Mouse (Mus musculus) layer of hippocampus, adult 2 months (tissue): ENCODE results near the gene Rab5b. TPM values are rescaled to one million over a fixed set of nuclear protein-coding genes. Genes with fewer than 3 reads are reported as not detected.
A peak's percentile ranks its signal among the peaks of the same experiment; 100 is the strongest.
"Not testable (repeated sequence)": the region's sequence is repeated elsewhere in the genome, so short reads cannot be mapped to it uniquely, and the experiment has no call there.

Experiments used
- DNase-seq, 2 experiments: peaks; one replicate each; pipeline ENCODE4 v3.0.0; 2022; ENCODE audit warnings: low spot score in 2 of 2
- H3K27ac ChIP-seq: fragments of 200-600 bp; 2 replicates; pipeline ENCODE4 v1.8.1; 2022
- H3K4me3 ChIP-seq: fragments of 200-600 bp; 2 replicates; pipeline ENCODE4 v1.8.1; 2022; ENCODE audit warnings: mild to moderate bottlenecking
- CTCF ChIP-seq: fragments of 200-600 bp; conservative IDR thresholded peaks from 2 replicates; pipeline ENCODE4 v1.8.1; 2022; ENCODE audit warnings: antibody characterized with exemption, mild to moderate bottlenecking, moderate library complexity
- total RNA-seq, 2 experiments: library from RNA; stranded (reverse); gene quantifications; 2 replicates each; pipeline ENCODE4 v1.2.3; 2021

Rab5b gene
- total RNA-seq, 2 experiments from 2014 or later, result 126 to 134 TPM

DNA sequence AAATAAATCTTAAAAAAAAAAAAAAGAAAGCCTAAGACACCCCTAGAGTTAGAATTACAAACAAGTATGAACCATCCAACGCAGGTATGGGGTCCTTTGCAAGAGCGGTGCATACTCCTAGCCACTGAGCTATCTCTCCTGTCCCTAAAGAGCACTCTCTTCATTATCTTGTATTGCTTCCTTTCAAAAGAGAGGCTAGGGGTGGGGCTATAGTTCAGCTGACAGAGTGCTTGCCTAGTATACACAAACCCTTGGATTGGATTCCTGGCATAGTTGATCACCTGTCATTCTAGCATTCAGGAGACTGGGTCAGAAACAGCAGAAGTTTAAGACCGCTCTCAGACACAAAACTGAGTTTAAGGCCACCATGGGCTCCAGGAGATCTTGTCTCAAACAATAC is 40.8 kb downstream of the Rab5b start:
- Histone ChIP-seq H3K4me3 (no peak overlapping the region), H3K27ac (no peak overlapping the region)
- TF ChIP-seq CTCF, result no peak
- DNase-seq, result no peak

DNA sequence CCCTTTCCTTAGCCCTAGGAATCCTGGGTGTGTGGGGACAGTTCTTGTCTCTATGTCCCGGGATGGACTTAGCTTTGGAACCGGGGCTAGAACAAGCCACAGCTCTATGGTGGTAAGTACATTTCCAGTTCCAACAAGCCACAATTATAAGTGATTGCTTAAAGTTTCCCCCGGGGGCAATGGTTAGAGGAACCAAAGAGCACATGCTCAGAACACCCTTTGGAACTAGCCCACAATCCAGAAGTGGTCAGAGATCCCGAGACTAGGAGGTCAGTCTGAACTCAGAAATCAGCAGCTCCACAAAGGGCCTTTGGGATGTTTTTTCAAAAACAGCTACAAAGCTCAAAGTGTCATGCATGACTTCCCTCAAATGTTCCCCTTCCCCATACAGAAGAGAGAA is 42.2 kb downstream of the Rab5b start:
- no peak overlapping the region for H3K27ac ChIP-seq
- TF ChIP-seq CTCF, result no peak
- DNase-seq, result no peak
- no peak overlapping the region for H3K4me3 ChIP-seq

DNA sequence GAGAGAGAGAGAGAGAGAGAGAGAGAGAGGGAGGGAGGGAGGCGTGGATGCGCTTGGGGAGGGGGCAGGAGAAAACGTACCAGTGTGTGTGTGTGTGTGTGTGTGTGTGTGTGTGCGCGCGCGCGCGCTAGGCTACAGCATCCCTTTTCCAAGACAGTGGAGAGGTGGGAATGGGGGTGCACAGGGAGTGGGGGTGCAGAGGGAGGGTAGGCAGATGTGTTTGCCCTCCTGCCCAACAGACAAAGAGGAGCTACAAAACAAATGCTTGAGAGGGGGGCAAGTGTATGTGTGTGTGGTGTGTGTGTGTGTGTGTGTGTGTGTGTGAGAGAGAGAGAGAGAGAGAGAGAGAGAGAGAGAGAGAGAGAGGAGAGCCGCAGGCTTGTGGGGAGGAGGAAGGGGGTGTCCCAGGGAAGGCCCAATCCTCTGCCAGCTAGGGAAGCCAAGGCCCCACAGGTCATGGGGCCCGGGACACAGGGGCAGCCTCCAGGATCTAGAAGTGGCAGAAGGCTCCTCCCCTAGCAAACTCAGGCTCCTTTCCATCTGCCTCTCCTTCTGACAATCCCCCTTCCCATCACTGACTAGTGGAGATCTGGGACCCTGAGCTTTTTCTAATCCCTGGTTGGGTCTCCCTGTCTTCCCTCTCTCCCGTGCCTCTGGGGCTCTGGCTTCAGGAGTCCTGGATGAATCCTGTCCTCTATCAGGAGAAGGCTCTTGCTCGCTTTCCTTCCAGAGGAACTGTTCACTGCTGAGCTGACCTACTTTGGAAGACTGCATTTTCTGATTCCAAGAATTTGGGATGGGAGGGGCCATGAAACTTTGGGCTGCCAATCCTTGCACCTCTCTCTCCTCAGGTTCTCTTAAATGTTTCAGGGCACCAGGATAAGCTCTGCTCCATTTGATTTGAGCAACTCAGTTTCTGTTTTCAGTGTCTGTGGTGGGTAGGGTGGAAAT is 49.6 kb downstream of the Rab5b start:
- Histone ChIP-seq H3K27ac (peak overlapping the region; percentile 79), H3K4me3 (peak overlapping the region; percentile 24; the same call in 1 of the 2 replicates)
- no peak for TF ChIP-seq CTCF
- DNase-seq, result peak; percentile 16 to 53

DNA sequence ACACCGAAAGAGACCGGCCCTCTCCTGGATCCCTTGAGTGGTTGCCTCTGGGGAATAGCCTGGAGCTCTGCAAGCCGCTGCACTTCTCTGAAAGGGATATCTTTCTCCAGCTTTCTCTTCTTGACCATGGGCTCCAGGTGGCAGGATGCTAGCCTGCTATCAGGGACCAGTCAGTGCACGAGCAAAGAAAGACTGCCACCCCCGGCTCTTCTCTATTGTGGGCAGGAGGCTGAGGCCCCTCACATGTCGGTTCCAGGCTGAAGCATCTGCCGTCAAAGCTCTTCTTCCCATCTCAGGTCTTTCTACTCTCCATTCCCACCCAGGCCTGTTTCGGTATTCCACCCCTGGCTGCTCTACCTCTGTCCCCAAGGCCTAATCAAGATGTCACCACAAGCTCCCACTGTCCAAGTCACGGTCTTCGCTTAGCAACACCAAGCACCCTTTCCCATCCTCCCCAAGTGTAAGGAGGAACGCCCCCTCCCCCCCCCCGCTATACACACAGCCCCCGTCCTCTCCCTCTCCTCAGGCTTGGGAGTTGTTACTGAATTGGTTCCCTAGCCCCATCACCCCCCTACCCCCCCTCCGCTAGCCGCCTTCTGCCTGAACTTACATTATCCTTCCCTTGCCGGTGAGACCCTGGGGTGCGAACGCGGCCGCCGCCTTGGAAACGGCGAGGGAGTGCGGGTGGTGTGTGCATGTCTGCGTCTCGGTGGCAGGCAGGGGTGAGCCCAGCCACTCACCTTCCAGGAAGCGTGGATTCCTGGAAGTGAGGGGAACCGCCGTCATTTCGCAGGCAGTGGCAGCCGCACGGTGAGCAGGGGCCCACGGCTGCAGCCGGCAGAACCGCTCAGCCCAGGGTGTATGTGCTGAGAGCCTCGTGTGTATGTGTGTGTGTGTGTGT is 50.7 kb downstream of the Rab5b start, which contains the start of gene Ikzf4:
Gene Ikzf4, minus strand, starts transcription at position 881 of the 901 bp plus-strand sequence.
- DNase-seq, result peak; percentile 13 to 52
- H3K27ac ChIP-seq, result peak within 1 kb of the TSS; percentile 88
- TF ChIP-seq CTCF, result no peak
- peak within 1 kb of the TSS; percentile 71 for H3K4me3 ChIP-seq

DNA sequence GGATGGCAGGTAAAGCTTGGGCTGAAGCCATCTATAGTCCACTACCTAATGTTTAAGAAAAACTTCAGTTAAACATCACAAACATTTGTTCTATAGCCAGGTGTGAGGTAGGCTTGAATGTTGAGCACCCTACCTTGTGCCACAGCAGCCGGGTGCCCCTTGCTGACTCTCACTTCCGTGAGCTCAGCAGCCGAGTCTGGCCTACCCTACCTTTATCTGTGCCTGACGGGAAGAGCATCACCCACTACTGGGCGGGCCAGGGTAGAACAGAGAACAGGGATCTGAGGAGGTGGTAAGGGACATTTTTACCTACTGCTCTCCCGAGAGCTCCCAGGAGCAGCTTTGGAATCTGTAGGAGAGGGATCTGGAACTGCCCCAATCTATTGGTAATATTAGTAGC is 53.3 kb downstream of the Rab5b start:
- no peak for TF ChIP-seq CTCF
- DNase-seq, result no peak

DNA sequence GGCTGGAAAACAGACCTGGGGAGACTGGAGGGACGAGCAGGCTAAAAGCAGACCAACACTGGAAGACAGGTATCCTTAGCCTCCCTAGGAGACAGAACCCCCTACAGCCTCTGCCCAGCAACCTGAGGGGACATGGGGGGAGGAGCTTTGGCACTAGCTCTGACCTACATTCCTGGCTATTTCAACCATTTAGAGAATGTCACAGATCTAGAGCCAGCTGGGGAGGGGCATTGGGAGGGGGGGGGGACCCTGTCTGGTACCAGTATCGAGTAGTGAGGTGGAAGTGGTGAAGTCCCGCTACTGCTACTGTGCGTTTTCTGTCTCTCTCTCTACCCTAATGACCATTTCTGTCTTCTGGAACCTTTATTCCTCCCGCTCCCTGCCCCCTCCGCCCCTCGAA is 54.2 kb downstream of the Rab5b start:
- H3K4me3 ChIP-seq, result no peak overlapping the region
- H3K27ac ChIP-seq, result no peak overlapping the region
- no peak for DNase-seq
- TF ChIP-seq CTCF, result no peak

More for the DNA sequence above, 53.3 kb downstream of the Rab5b start:
- Histone ChIP-seq H3K27ac (no peak overlapping the region), H3K4me3 (no peak overlapping the region)

DNA sequence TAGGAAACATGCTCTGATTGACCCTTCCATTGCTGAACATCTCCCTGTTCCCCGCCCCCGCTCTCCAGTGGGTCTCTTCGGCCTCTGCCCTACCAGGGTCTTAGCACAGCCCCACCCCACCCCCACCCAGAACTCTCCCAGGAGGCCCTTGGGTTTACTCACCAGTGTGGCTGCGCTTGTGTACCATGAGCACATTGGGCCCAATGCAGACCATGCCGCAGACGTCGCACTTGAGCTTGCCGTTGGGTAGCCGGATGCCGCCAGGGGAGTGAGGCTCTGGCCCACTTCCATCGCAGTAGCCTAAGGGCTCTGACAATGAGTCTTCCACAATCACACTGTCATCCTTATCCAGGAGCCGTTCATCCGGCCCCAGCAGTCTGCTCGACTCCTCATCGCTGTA is 55.2 kb downstream of the Rab5b start:
- no peak for DNase-seq
- H3K4me3 ChIP-seq, result no peak overlapping the region
- no peak overlapping the region for H3K27ac ChIP-seq
- TF ChIP-seq CTCF, result no peak

DNA sequence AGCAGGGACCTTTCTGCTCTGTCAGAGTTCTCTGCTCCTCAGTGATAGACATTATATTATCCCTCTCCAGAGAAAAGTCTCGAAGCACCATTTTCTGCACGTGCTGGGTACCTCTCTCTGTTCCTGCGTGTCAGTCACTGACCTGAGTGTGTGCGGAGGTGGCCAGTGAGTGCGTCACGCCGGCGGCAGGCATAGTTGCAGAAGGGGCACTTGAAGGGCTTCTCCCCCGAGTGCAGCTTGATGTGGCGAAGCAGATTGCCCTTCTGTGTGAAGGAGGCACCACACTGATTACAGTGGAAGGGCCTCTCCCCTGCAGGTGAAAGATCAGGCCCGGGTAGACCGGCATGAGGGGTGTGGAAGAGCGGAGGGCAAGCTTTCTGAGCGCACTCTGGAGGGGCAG is 56.1 kb downstream of the Rab5b start:
- Histone ChIP-seq H3K4me3 (no peak overlapping the region), H3K27ac (no peak overlapping the region)
- no peak for TF ChIP-seq CTCF
- DNase-seq, result no peak

DNA sequence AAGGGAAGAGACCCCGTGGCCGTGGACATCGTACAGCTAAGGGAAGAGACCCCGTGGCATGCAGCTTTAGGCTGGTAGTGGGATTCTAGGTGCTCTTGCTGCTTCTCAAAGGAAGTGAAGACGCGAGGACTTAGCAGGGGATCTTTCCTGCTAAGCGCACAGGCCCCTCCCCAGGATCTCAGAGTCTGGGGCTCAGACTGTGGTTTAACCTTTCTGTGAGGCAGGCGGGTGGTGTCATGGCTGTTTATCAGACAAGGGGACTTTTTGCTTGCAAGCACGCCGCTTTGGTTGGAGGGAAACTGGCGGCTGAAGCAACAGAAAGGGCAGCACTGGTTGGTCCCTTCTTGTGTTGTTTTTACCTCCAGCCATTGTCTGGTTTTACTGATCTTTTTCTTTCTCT is 59.1 kb downstream of the Rab5b start:
- Histone ChIP-seq H3K4me3 (no peak overlapping the region), H3K27ac (no peak overlapping the region)
- TF ChIP-seq CTCF, result no peak
- DNase-seq, result no peak

DNA sequence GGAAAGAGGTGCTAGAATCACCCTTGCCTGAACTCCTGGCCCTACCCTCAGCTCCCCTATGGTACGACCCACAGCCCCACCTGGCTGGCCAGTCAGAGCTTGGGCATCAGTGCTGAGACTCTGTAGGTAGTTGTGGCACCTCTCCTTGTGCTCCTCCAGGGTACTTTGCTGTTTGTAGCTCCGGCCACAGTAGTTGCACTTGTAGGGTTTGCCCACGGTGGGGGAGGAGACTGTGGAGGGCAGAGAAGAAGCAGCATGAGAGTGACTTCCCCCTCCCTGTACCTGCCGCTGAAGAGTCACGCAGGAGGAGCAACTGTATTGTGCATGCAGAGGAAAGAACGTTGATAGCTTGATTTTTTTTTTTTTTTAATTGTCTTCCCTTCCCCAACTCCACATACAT is 59.5 kb downstream of the Rab5b start:
- no peak for TF ChIP-seq CTCF
- no peak overlapping the region for H3K27ac ChIP-seq
- DNase-seq, result no peak
- H3K4me3 ChIP-seq, result no peak overlapping the region

DNA sequence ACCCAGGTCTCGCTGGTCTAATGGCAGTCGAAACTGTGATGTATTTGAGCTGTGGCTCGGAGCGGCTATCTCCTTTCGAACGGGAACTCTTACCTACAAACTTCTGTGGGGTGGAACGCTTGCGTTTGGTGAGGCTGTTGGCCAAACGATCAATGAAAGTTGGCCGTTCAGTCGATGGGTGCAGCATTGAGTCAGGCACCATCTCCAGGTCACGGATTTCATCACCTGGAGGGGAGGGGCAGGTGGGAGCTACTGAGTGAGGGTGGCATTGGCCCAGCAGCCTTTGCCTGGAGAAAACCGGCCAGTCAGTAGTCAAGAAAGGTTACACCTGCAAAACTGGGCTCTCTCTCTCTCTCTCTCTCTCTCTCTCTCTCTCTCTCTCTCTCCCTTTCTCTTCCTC is 60.4 kb downstream of the Rab5b start:
- H3K4me3 ChIP-seq, result no peak overlapping the region
- TF ChIP-seq CTCF, result no peak
- no peak overlapping the region for H3K27ac ChIP-seq
- DNase-seq, result no peak

DNA sequence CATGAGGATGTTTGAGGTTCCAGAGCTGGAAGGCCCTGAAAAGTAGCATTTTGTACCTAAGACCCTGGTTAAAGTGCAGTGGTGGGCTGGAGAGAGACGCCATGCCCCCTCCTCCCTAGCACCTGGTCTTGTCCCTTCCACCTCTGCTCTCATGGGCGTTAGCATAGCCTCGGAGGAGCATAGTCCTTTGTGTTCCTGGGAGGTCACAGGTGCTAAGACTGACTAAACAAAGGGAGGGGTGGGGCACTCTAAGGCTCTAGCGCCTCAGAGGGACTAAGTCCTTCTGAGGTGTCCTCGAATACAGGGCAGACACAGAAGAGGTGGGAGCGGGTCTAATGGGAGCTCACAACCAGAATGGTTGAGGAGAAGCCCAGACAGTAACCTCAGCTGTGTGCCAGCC is 64.5 kb downstream of the Rab5b start:
- no peak for DNase-seq
- no peak for TF ChIP-seq CTCF
- H3K27ac ChIP-seq, result no peak overlapping the region
- no peak overlapping the region for H3K4me3 ChIP-seq

DNA sequence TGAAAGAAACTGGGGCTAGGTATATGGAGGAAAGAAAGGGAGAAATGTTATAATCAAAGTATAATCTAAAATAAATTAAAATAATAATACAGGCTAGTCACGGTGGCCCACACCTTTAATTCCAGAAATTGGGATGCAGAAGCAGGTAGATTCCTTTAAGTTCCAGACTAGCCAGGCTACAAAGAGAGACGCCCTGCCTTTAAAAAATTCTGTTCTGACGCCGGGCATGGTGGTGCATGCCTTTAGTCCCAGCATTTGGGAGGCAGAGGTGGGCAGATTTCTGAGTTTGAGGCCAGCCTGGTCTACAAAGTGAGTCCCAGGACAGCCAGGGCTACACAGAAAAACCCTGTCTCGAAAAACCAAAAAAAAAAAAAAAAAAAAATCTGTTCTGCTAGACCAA is 65.8 kb downstream of the Rab5b start:
- not testable (repeated sequence) for H3K27ac ChIP-seq, DNase-seq, H3K4me3 ChIP-seq
